Mouse (Mus musculus) stomach, embryonic 14.5 days (tissue): ENCODE measurements around the gene Vmn1r56. TPM values are rescaled to one million over a fixed set of nuclear protein-coding genes. Genes with fewer than 3 reads are reported as not detected.
"Not testable (repeated sequence)": the region's sequence is repeated elsewhere in the genome, so short reads cannot be mapped to it uniquely, and the experiment has no call there.

Source experiments
- ATAC-seq: fragments of 200-750 bp; cut with Nextera tagmentation; 2 replicates; pipeline ENCODE4 v1.8.0; 2017; ENCODE audit warnings: low read depth, moderate TSS enrichment; ENCODE audit not compliant: insufficient number of reproducible peaks, insufficient read depth, low FRiP score
- H3K27ac ChIP-seq: fragments of 300-500 bp; sonication (generic); 2 replicates; pipeline ENCODE4 v1.5.1; 2014; ENCODE audit warnings: mild to moderate bottlenecking, low read length, moderate library complexity, mixed read lengths
- H3K27me3 ChIP-seq: fragments of 300-500 bp; sonication (generic); 2 replicates; pipeline ENCODE4 v1.6.1; 2014; ENCODE audit warnings: low read length, control low read depth, mixed read lengths; ENCODE audit not compliant: control insufficient read depth, insufficient read depth
- H3K36me3 ChIP-seq: fragments of 300-500 bp; sonication (generic); 2 replicates; pipeline ENCODE4 v1.6.1; 2014; ENCODE audit warnings: mild to moderate bottlenecking, control low read depth, low read length, moderate library complexity, mixed read lengths; ENCODE audit not compliant: control insufficient read depth, insufficient read depth
- H3K4me1 ChIP-seq: fragments of 300-500 bp; sonication (generic); 2 replicates; pipeline ENCODE4 v1.6.1; 2014; ENCODE audit warnings: low read length, control low read depth, mixed read lengths; ENCODE audit not compliant: control insufficient read depth, insufficient read depth
- H3K4me2 ChIP-seq: fragments of 300-500 bp; sonication (generic); replicated peaks from 2 replicates; pipeline ENCODE4 v1.6.1; 2014; ENCODE audit warnings: low read depth, low read length, control low read depth
- H3K4me3 ChIP-seq: fragments of 300-500 bp; sonication (generic); 2 replicates; pipeline ENCODE4 v1.5.1; 2014; ENCODE audit warnings: low read depth, low read length, control low read depth
- H3K9ac ChIP-seq: fragments of 300-500 bp; sonication (generic); replicated peaks from 2 replicates; pipeline ENCODE4 v1.6.1; 2014; ENCODE audit warnings: low read depth, mild to moderate bottlenecking, control low read depth, low read length, moderate library complexity, mixed read lengths
- H3K9me3 ChIP-seq: fragments of 300-500 bp; sonication (generic); 2 replicates; pipeline ENCODE4 v1.6.1; 2016; ENCODE audit warnings: low read depth, low read length, control low read depth; ENCODE audit not compliant: control insufficient read depth
- WGBS: fragments of 180-500 bp; shearing (Covaris S2); extraction: QIAGEN DNeasy Blood & Tissue Kit; methylation state at CpG from one replicate; pipeline ENCODE4 v1.1.7; 2014; 5-methylcytosine and 5-hydroxymethylcytosine counted together
- polyA plus RNA-seq: library from polyadenylated mRNA; unstranded; fragments of >200 nt; fragmentation: Nextera tagmentation; extraction: Ambion mirVana; gene quantifications from 2 replicates; pipeline ENCODE4 v1.2.1, GENCODE M21; 2014

Gene Vmn1r56
- not detected in 2 replicates for polyA plus RNA-seq

DNA sequence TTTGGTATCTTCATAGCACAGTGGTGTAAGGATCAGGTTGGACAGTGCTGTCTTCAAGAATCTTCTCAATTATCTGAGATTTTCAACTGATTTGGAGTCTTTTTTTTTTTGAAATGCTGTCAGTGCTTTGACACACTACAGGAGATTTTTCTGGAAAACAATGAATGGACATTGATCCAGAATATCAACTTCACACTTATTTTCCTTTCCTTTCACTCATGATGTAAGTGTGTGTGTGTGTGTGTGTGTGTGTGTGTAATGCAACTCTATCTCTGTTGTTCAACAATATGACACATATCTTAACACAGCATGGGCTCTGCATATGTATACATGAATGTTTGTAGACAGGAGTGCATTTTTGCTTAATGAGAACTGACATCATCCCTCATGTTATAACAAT lies at the start of gene Vmn1r56:
Gene Vmn1r56 (minus strand): TSS at position 101 of the 400 bp plus-strand sequence.
- H3K4me2 ChIP-seq, H3K27me3 ChIP-seq, H3K4me3 ChIP-seq, H3K4me1 ChIP-seq, H3K36me3 ChIP-seq, H3K9me3 ChIP-seq, H3K27ac ChIP-seq, H3K9ac ChIP-seq, ATAC-seq: not testable (repeated sequence)

DNA sequence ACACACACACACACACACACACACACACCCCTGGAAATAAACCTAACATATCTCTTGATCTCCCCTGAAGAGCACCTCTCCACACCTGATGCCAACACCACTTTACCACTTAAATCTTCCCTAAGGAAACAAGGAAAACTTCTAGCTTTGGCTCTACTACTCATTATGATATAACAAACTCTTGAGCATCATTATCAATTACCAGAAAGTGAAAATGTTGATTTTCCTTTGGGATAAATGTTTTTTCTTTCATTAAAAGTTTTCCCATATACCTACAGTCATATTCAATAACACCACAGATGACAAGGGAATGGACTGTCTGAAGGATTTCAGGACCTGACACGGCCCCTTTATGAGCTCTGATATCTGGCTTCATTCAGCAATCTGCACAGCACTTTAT lies 21.6 kb upstream of the Vmn1r56 start, which contains the start of gene Vmn1r57:
Gene Vmn1r57 (plus strand): TSS at position 301 of the 400 bp plus-strand sequence.
- H3K27me3 ChIP-seq, H3K4me1 ChIP-seq, H3K36me3 ChIP-seq, ATAC-seq, H3K27ac ChIP-seq, H3K9ac ChIP-seq, H3K9me3 ChIP-seq, H3K4me3 ChIP-seq, H3K4me2 ChIP-seq: not testable (repeated sequence)
- 53% methylated on average over 1 of the region's 1 CpGs for WGBS

DNA sequence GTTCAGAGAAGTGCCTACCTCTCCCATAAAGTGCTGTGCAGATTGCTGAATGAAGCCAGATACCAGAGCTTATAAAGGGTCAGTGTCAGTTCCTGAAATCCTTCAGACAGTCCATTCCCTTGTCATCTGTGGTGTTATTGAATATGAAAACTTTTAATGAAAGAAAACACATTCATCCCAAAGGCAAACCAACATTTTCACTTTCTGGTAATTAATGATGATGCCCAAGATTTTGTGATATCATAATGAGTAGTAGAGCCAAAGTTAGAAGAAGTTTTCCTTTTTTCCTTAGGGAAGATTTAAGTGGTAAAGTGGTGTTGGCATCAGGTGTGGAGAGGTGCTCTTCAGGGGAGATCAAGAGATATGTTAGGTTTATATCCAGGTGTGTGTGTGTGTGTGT lies 47.0 kb downstream of the Vmn1r56 start, which contains the start of gene Vmn1r55:
Gene Vmn1r55 (minus strand): TSS at position 101 of the 400 bp plus-strand sequence.
- H3K36me3 ChIP-seq, H3K4me3 ChIP-seq, H3K9me3 ChIP-seq, ATAC-seq, H3K27me3 ChIP-seq, H3K4me1 ChIP-seq, H3K4me2 ChIP-seq, H3K27ac ChIP-seq, H3K9ac ChIP-seq: not testable (repeated sequence)

Other genes with a start within 250 kb of the Vmn1r56 start
- gene Sbk2, start 232.3 kb downstream of the Vmn1r56 start, polyA plus RNA-seq, result 0.55 and 1.4 TPM in 2 replicates
- 0.07 TPM in 1 of 2 replicates, not detected in the other for gene Sbk3, start 225.6 kb downstream of the Vmn1r56 start, polyA plus RNA-seq
- 39.5 and 48.8 TPM in 2 replicates for gene Zfp579, start 200.6 kb downstream of the Vmn1r56 start, polyA plus RNA-seq
- gene Zfp524, start 182.3 kb downstream of the Vmn1r56 start, polyA plus RNA-seq, result 14.1 and 18.0 TPM in 2 replicates
- gene Fiz1, start 182.1 kb downstream of the Vmn1r56 start, polyA plus RNA-seq, result 33.0 and 35.7 TPM in 2 replicates
- gene Gm44973, start 181.3 kb downstream of the Vmn1r56 start, polyA plus RNA-seq, result 1.2 and 3.3 TPM in 2 replicates
- 8.9 and 9.1 TPM in 2 replicates for gene Zfp865, start 176.4 kb downstream of the Vmn1r56 start, polyA plus RNA-seq
- gene Ccdc106, start 176.2 kb downstream of the Vmn1r56 start, polyA plus RNA-seq, result 22.4 and 25.0 TPM in 2 replicates
- not detected in 2 replicates for gene 4632433K11Rik, start 162.6 kb downstream of the Vmn1r56 start, polyA plus RNA-seq
- 4.6 and 6.2 TPM in 2 replicates for gene Zfp784, start 158.3 kb downstream of the Vmn1r56 start, polyA plus RNA-seq
- 35.7 and 44.1 TPM in 2 replicates for gene Zfp580, start 145.2 kb downstream of the Vmn1r56 start, polyA plus RNA-seq
- gene U2af2, start 134.6 kb downstream of the Vmn1r56 start, polyA plus RNA-seq, result 106 and 119 TPM in 2 replicates
- 63.2 and 63.4 TPM in 2 replicates for gene Epn1, start 116.5 kb downstream of the Vmn1r56 start, polyA plus RNA-seq
- gene Rfpl4, start 79.8 kb downstream of the Vmn1r56 start, polyA plus RNA-seq, result not detected in 2 replicates
- 0.25 TPM in 1 of 2 replicates, not detected in the other for gene Rasl2-9, start 70.8 kb downstream of the Vmn1r56 start, polyA plus RNA-seq
- not detected in 2 replicates for gene Vmn1r55, start 47.1 kb downstream of the Vmn1r56 start, polyA plus RNA-seq
- gene Vmn1r57, start 21.7 kb upstream of the Vmn1r56 start, polyA plus RNA-seq, result not detected in 2 replicates
- not detected in 2 replicates for gene Gm5065, start 153.8 kb upstream of the Vmn1r56 start, polyA plus RNA-seq
- gene Nlrp2, start 154.3 kb upstream of the Vmn1r56 start, polyA plus RNA-seq, result not detected in 2 replicates
- not detected in 2 replicates for gene Vmn1r58, start 216.6 kb upstream of the Vmn1r56 start, polyA plus RNA-seq